Mouse (Mus musculus): ENCODE data around the gene Mycbpap. TPM values are rescaled to one million over a fixed set of nuclear protein-coding genes. Genes with fewer than 3 reads are reported as not detected.

The Mycbpap gene
- total RNA-seq (2014; rRNA removed) (0.09 TPM in 1 of 2 replicates, not detected in the other), polyA plus RNA-seq (2012; rRNA removed) (0.02 and 0.04 TPM in 2 replicates)

DNA sequence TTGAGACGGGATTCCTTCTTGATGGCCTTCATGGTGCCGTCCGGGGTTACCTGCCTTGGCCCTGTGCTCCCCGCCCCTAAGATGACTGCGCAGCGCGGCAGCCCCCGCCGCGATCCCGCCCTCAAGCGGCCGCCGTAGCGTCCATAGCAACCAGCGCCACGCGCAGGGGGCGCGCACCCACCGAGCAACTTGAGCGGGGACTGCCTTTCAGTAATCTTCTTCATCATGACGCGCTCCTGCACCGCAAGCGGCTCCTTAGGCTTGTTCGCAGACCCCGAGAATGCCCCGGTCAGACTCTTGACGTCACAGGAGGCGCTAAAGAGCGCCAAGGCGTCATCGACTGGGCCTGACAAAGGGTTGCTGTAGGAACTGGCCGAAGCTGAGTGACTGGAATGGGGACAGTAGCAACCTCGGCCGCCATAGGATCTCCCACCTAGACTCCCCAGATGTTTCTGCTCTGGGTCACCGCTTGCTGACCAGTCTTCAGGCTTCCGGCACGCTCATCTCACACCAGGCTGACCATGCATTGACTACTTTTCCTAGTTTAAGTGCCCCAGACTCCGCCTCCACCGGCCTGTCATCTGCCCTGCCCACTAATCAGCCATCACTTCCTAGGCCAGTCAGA is at the start of gene Mycbpap:
Gene Mycbpap, minus strand, starts transcription at position 524 of the 625 bp plus-strand sequence.
- H3K4me3 ChIP-seq (ENCODE audit: insufficient read depth, low read depth, low read length): peak within 1 kb of the TSS; percentile 72
- no peak within 1 kb of the TSS for H3K27ac ChIP-seq (replicated peaks; ENCODE audit: insufficient read depth, low read depth, low read length)
- peak; percentile 31 for DNase-seq (ENCODE audit: extremely low read depth, low read depth, low spot score)
- H3K27me3 ChIP-seq (ENCODE audit: control insufficient read depth, insufficient read depth, low read length): no peaks in the 10 kb centered on the region
- no peaks in the 10 kb centered on the region; the same call in 1 of the 2 replicates for H3K4me1 ChIP-seq (ENCODE audit: control insufficient read depth, insufficient read depth, low read length)
- WGBS: 3% methylated on average over 42 of the region's 42 CpGs
- no peaks in the 10 kb centered on the region for H3K79me2 ChIP-seq (ENCODE audit: control insufficient read depth, insufficient read depth, low read length)
- no peaks in the 10 kb centered on the region for H3K36me3 ChIP-seq (ENCODE audit: control insufficient read depth, insufficient read depth, low read length)
- peak within 1 kb of the TSS; percentile 51; the same call in 1 of the 2 replicates for H3K9ac ChIP-seq (ENCODE audit: low read depth, low read length)
- TF ChIP-seq CTCF (IDR thresholded peaks at IDR 0.05; ENCODE audit: low read depth, low read length): peak; percentile 29; the same call in 1 of the 2 replicates
- TF ChIP-seq POLR2A (IDR thresholded peaks at IDR 0.05; ENCODE audit: extremely low read depth, insufficient read depth, low read length): no peak

DNA sequence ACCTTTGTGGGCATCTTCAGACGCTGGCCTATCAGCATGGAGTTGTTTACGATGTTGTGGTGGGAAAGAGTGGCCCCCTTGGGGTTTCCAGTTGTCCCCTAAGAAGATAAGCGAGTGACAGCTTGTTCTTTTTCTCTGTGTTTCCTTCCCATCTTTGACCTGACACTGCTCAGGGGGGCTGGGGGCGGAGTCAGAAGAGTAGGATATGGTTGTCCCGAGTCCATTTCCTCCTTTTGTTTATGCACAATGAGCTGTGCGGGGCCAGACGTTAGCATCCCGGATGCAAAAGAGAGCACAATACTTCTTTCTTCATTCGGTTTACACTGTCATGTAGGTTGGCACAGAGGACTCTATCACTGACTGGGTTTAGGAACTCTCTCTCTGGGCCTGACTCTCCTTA is 49.1 kb upstream of the Mycbpap start:
- no peak for DNase-seq (ENCODE audit: extremely low read depth, low read depth, low spot score)
- Histone ChIP-seq H3K36me3 (ENCODE audit: control insufficient read depth, insufficient read depth, low read length) (peaks cover 31% of the 10 kb centered on the region), H3K27ac (replicated peaks; ENCODE audit: insufficient read depth, low read depth, low read length) (peak overlapping the region; percentile 59), H3K9ac (ENCODE audit: low read depth, low read length) (no peak overlapping the region), H3K4me3 (ENCODE audit: insufficient read depth, low read depth, low read length) (0 out of 2 replicates have a peak overlapping the region, but pooled peaks have one; percentile 9), H3K79me2 (ENCODE audit: control insufficient read depth, insufficient read depth, low read length) (no peaks in the 10 kb centered on the region; the same call in 1 of the 2 replicates), H3K27me3 (ENCODE audit: control insufficient read depth, insufficient read depth, low read length) (no peaks in the 10 kb centered on the region), H3K4me1 (ENCODE audit: control insufficient read depth, insufficient read depth, low read length) (peaks cover 2% of the 10 kb centered on the region; the same call in 1 of the 2 replicates)
- 69% methylated on average over 9 of the region's 9 CpGs for WGBS
- no peak for TF ChIP-seq POLR2A (IDR thresholded peaks at IDR 0.05; ENCODE audit: extremely low read depth, insufficient read depth, low read length)
- TF ChIP-seq CTCF (IDR thresholded peaks at IDR 0.05; ENCODE audit: low read depth, low read length): no peak

DNA sequence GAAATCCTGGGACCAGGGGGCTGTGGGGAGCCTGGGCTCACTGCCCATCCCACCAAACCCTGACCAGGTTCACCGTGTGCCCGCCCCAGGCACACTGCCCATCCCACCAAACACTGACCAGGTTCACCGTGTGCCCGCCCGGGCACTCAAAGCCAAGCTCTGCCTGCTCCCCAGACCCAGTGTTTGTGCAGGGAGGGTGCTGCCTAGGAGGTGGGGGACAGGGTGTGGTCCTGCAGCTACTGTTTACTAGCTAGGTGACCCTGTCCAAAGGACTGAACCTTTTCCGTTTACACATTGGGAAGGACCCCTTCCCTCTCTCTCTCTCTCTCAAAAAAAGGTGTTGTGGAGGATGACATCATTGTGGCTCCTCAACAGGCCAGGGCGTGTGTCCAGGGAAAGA is 45.8 kb upstream of the Mycbpap start:
- H3K27me3 ChIP-seq (ENCODE audit: control insufficient read depth, insufficient read depth, low read length): no peaks in the 10 kb centered on the region
- peaks cover 33% of the 10 kb centered on the region for H3K36me3 ChIP-seq (ENCODE audit: control insufficient read depth, insufficient read depth, low read length)
- no peak overlapping the region for H3K9ac ChIP-seq (ENCODE audit: low read depth, low read length)
- no peak for DNase-seq (ENCODE audit: extremely low read depth, low read depth, low spot score)
- no peak for TF ChIP-seq CTCF (IDR thresholded peaks at IDR 0.05; ENCODE audit: low read depth, low read length)
- no peak for TF ChIP-seq POLR2A (IDR thresholded peaks at IDR 0.05; ENCODE audit: extremely low read depth, insufficient read depth, low read length)
- WGBS: 91% methylated on average over 7 of the region's 7 CpGs
- H3K4me3 ChIP-seq (ENCODE audit: insufficient read depth, low read depth, low read length): no peak overlapping the region
- H3K27ac ChIP-seq (replicated peaks; ENCODE audit: insufficient read depth, low read depth, low read length): no peak overlapping the region
- H3K79me2 ChIP-seq (ENCODE audit: control insufficient read depth, insufficient read depth, low read length): no peaks in the 10 kb centered on the region
- H3K4me1 ChIP-seq (ENCODE audit: control insufficient read depth, insufficient read depth, low read length): no peaks in the 10 kb centered on the region

DNA sequence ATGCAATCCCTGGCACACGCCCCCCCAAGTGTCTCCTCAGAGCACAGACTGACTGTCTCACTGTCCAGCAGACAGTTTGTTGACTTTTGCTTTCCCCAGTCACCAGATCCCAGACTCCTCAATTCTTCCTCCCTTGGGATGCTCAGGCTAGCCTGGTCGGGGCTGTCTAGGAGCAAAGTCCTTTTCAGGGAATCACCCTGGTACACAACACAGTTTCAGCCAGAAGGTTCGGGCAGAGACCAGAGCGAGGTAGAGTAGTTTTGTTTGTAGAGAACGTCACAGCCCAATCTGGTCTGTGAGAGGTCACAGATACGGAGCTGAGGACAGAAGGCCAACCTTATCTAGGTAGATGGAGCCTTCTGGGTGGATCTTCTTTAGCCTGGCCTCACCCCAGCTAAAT is 45.0 kb upstream of the Mycbpap start:
- Histone ChIP-seq H3K4me3 (ENCODE audit: insufficient read depth, low read depth, low read length) (no peak overlapping the region), H3K79me2 (ENCODE audit: control insufficient read depth, insufficient read depth, low read length) (no peaks in the 10 kb centered on the region), H3K4me1 (ENCODE audit: control insufficient read depth, insufficient read depth, low read length) (no peaks in the 10 kb centered on the region), H3K27me3 (ENCODE audit: control insufficient read depth, insufficient read depth, low read length) (no peaks in the 10 kb centered on the region), H3K27ac (replicated peaks; ENCODE audit: insufficient read depth, low read depth, low read length) (no peak overlapping the region), H3K9ac (ENCODE audit: low read depth, low read length) (no peak overlapping the region), H3K36me3 (ENCODE audit: control insufficient read depth, insufficient read depth, low read length) (peaks cover 31% of the 10 kb centered on the region)
- DNase-seq (ENCODE audit: extremely low read depth, low read depth, low spot score): peak; percentile 68
- 31% methylated on average over 6 of the region's 6 CpGs for WGBS
- TF ChIP-seq POLR2A (IDR thresholded peaks at IDR 0.05; ENCODE audit: extremely low read depth, insufficient read depth, low read length) (no peak), CTCF (IDR thresholded peaks at IDR 0.05; ENCODE audit: low read depth, low read length) (no peak)

DNA sequence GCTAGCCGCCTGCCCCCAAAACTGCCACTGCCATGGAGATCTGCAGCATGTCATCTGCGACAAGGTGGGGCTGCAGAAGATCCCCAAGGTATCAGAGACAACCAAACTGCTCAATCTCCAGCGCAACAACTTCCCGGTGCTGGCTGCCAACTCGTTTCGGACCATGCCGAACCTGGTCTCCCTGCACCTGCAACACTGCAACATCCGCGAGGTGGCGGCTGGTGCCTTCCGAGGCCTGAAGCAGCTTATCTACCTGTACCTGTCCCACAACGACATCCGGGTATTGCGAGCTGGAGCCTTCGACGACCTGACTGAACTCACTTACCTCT is 43.6 kb upstream of the Mycbpap start:
- TF ChIP-seq POLR2A (IDR thresholded peaks at IDR 0.05; ENCODE audit: extremely low read depth, insufficient read depth, low read length): no peak
- TF ChIP-seq CTCF (IDR thresholded peaks at IDR 0.05; ENCODE audit: low read depth, low read length): no peak
- peaks cover 20% of the 10 kb centered on the region for H3K36me3 ChIP-seq (ENCODE audit: control insufficient read depth, insufficient read depth, low read length)
- H3K4me1 ChIP-seq (ENCODE audit: control insufficient read depth, insufficient read depth, low read length): no peaks in the 10 kb centered on the region
- H3K79me2 ChIP-seq (ENCODE audit: control insufficient read depth, insufficient read depth, low read length): no peaks in the 10 kb centered on the region
- WGBS: 84% methylated on average over 16 of the region's 16 CpGs
- no peak for DNase-seq (ENCODE audit: extremely low read depth, low read depth, low spot score)
- no peak overlapping the region for H3K9ac ChIP-seq (ENCODE audit: low read depth, low read length)
- H3K27me3 ChIP-seq (ENCODE audit: control insufficient read depth, insufficient read depth, low read length): no peaks in the 10 kb centered on the region
- H3K4me3 ChIP-seq (ENCODE audit: insufficient read depth, low read depth, low read length): no peak overlapping the region
- H3K27ac ChIP-seq (replicated peaks; ENCODE audit: insufficient read depth, low read depth, low read length): no peak overlapping the region

Measured in liver, adult 2 months (tissue).